Mouse (Mus musculus) heart, embryonic 14.5 days (tissue): Measurements from ENCODE around the gene Gm38392. TPM values are rescaled to one million over a fixed set of nuclear protein-coding genes. Genes with fewer than 3 reads are reported as not detected.
"Not testable (repeated sequence)": the region's sequence is repeated elsewhere in the genome, so short reads cannot be mapped to it uniquely, and the experiment has no call there.

Experiments
- ATAC-seq: fragments of 200-750 bp; cut with Nextera tagmentation; 2 replicates; pipeline ENCODE4 v1.8.0; 2017; ENCODE audit warnings: low read depth, moderate TSS enrichment; ENCODE audit not compliant: insufficient number of reproducible peaks, insufficient read depth, low FRiP score
- H3K27ac ChIP-seq, 2 experiments: fragments of 200-500 bp in 1 of 2; fragments of 300-500 bp in 1 of 2; sonication (generic) in 1 of 2; replicated peaks in 1 of 2; 2 replicates each; pipeline ENCODE4 v1.5.1; 2012 to 2014; ENCODE audit warnings: low read depth in 2 of 2, low read length in 2 of 2, control low read depth in 1 of 2, mild to moderate bottlenecking in 1 of 2, mixed read lengths in 1 of 2; ENCODE audit not compliant: control insufficient read depth in 1 of 2, insufficient read depth in 1 of 2
- H3K27me3 ChIP-seq: fragments of 300-500 bp; sonication (generic); 2 replicates; pipeline ENCODE4 v1.6.1; 2014; ENCODE audit warnings: mild to moderate bottlenecking, low read length, control low read depth; ENCODE audit not compliant: control insufficient read depth, insufficient read depth
- H3K36me3 ChIP-seq: fragments of 300-500 bp; sonication (generic); 2 replicates; pipeline ENCODE4 v1.6.1; 2014; ENCODE audit warnings: mild to moderate bottlenecking, control low read depth, low read length, mixed read lengths; ENCODE audit not compliant: control insufficient read depth, insufficient read depth
- H3K4me1 ChIP-seq, 2 experiments: fragments of 200-500 bp in 1 of 2; fragments of 300-500 bp in 1 of 2; sonication (generic) in 1 of 2; 2 replicates each; pipeline ENCODE4 v1.6.1; 2012 to 2014; ENCODE audit warnings: low read length in 2 of 2, control low read depth in 1 of 2, mixed read lengths in 1 of 2; ENCODE audit not compliant: control insufficient read depth in 2 of 2, insufficient read depth in 2 of 2
- H3K4me2 ChIP-seq: fragments of 300-500 bp; sonication (generic); 2 replicates; pipeline ENCODE4 v1.6.1; 2014; ENCODE audit warnings: mild to moderate bottlenecking, low read length
- H3K4me3 ChIP-seq, 2 experiments: fragments of 200-500 bp in 1 of 2; fragments of 300-500 bp in 1 of 2; sonication (generic) in 1 of 2; 2 replicates each; pipeline ENCODE4 v1.5.1; 2012 to 2014; ENCODE audit warnings: low read length in 2 of 2, mild to moderate bottlenecking in 2 of 2, control low read depth in 1 of 2, low read depth in 1 of 2, moderate library complexity in 1 of 2; ENCODE audit not compliant: control insufficient read depth in 1 of 2, insufficient read depth in 1 of 2
- H3K9ac ChIP-seq: fragments of 300-500 bp; sonication (generic); 2 replicates; pipeline ENCODE4 v1.6.1; 2014; ENCODE audit warnings: mild to moderate bottlenecking, low read length
- H3K9me3 ChIP-seq: fragments of 300-500 bp; sonication (generic); 2 replicates; pipeline ENCODE4 v1.6.1; 2016; ENCODE audit warnings: low read length, control low read depth; ENCODE audit not compliant: control insufficient read depth
- WGBS: fragments of 180-500 bp; shearing (Covaris S2); extraction: QIAGEN DNeasy Blood & Tissue Kit; methylation state at CpG from one replicate; pipeline ENCODE4 v1.1.7; 2014; 5-methylcytosine and 5-hydroxymethylcytosine counted together
- polyA plus RNA-seq: library from polyadenylated mRNA; unstranded; fragments of >200 nt; fragmentation: Nextera tagmentation; extraction: Ambion mirVana; gene quantifications from 2 replicates; pipeline ENCODE4 v1.2.1, GENCODE M21; 2014

Gene Gm38392
- polyA plus RNA-seq, 1 experiment from 2014 or later = not detected

DNA sequence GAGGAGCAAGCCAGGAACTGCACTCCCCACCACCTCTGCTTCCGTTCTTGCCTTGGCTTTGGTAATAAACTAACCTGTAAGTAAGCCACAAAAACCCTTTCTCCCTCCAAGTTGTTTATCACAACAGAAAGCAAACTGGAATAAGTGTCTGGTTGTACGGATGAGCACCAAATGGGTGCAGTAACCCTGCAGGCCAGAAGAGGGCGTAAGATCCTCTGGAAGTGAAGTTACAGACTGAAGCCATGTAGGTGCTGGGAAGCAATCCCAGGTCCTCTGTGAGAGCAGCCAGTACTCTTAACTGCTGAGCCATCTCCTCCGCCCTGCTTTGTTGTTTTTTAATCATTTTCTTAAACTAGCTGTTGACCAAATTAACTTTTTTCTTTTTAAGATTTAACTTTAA, 13.0 kb downstream of the Gm38392 start:
- no peak overlapping the region for H3K4me2 ChIP-seq
- 90% methylated on average over 4 of the region's 4 CpGs for WGBS
- H3K4me3 ChIP-seq = no peak overlapping the region
- H3K9me3 ChIP-seq = no peaks in the 10 kb centered on the region
- H3K4me1 ChIP-seq = no peaks in the 10 kb centered on the region
- no peaks in the 10 kb centered on the region for H3K36me3 ChIP-seq
- H3K27ac ChIP-seq = no peak overlapping the region
- no peaks in the 10 kb centered on the region for H3K27me3 ChIP-seq
- ATAC-seq = no peak
- no peak overlapping the region for H3K9ac ChIP-seq

DNA sequence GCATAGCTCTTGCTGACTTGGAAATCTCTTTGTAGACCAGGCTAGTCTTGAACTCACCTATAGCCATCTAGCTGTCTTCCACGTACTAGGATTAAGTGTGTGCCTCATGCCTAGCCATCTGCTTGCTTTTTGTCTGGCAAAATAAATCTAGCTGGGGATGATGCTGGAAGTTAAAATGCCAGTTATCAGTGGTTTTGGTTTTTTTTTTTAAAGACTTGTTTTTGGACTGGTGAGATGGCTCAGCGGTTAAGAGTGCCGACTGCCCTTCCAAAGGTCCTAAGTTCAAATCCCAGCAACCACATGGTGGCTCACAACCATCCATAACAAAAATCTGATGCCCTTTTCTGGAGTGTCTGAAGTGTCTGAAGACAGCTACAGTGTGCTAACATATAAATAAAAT, 15.2 kb downstream of the Gm38392 start:
- no peak overlapping the region for H3K4me3 ChIP-seq
- 89% methylated on average over 3 of the region's 3 CpGs for WGBS
- H3K36me3 ChIP-seq = no peaks in the 10 kb centered on the region
- no peak overlapping the region for H3K27ac ChIP-seq
- ATAC-seq = no peak
- H3K9ac ChIP-seq = no peak overlapping the region
- H3K9me3 ChIP-seq = no peaks in the 10 kb centered on the region
- no peaks in the 10 kb centered on the region for H3K4me1 ChIP-seq
- no peak overlapping the region for H3K4me2 ChIP-seq
- H3K27me3 ChIP-seq = no peaks in the 10 kb centered on the region

DNA sequence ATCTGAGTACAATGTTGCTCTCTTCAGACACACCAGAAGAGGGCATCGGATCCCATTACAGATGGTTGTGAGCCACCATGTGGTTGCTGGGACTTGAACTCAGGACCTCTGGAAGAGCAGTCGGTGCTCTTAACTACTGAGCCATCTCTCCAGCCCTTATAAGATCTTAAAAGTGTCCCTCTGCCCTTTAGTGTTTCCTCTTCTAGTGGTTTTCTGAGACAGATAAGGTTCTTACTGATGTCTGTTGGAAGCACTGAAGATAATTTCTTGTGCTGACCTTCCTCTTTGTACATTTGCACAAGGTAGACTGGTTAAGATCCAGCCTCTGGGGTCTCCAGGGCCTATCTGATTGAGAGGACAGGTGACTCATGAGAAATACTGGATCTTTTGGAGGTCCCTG, 15.7 kb downstream of the Gm38392 start:
- H3K4me1 ChIP-seq, H3K27me3 ChIP-seq, H3K27ac ChIP-seq, H3K4me3 ChIP-seq, ATAC-seq, H3K4me2 ChIP-seq, H3K36me3 ChIP-seq, H3K9ac ChIP-seq, H3K9me3 ChIP-seq: not testable (repeated sequence)
- WGBS = 84% methylated on average over 2 of the region's 2 CpGs

DNA sequence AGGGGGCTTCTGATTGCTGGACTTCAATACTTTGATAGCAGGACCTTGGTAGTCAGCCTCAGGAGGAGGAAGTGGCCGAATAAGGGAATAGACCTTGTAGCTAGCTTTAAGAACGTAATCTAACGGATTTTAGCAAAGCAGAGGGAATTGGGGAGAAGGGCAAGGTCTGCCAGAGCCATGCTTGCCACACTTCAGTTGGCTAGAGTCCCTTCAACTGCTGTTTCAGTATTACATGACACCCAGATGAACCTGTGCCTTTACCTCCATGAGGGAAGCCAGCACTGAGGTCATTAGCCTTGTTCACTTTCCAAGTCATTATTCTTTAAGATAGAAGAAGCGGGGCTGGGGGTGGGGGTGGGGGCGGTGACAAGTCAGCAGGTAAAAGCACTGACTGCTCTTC, 18.0 kb downstream of the Gm38392 start:
- Histone ChIP-seq H3K9me3 (no peaks in the 10 kb centered on the region), H3K9ac (no peak overlapping the region), H3K27ac (no peak overlapping the region), H3K4me3 (no peak overlapping the region), H3K27me3 (no peaks in the 10 kb centered on the region), H3K36me3 (no peaks in the 10 kb centered on the region), H3K4me2 (no peak overlapping the region), H3K4me1 (no peaks in the 10 kb centered on the region)
- 85% methylated on average over 5 of the region's 5 CpGs for WGBS
- ATAC-seq = no peak

DNA sequence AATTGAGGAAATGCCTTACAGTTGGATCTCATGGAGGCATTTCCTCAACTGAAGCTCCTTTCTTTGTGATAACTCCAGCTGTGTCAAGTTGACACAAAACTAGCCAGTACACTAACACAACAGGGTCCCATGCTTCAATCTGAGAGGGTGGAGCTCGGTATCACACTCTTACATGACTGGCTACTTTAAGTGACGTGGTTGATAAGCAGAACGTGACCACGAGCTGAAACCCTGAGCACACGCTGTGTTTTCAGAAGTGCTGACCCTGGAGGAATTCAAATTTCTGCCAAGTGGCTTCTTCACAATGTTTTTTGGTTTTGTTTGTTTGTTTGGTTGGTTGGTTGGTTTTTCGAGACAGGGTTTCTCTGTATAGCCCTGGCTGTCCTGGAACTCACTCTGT, 19.0 kb downstream of the Gm38392 start:
- H3K27me3 ChIP-seq, H3K4me2 ChIP-seq, H3K4me3 ChIP-seq, H3K9ac ChIP-seq, H3K36me3 ChIP-seq, H3K4me1 ChIP-seq, H3K9me3 ChIP-seq, ATAC-seq, H3K27ac ChIP-seq: not testable (repeated sequence)
- 51% methylated on average over 6 of the region's 6 CpGs for WGBS

DNA sequence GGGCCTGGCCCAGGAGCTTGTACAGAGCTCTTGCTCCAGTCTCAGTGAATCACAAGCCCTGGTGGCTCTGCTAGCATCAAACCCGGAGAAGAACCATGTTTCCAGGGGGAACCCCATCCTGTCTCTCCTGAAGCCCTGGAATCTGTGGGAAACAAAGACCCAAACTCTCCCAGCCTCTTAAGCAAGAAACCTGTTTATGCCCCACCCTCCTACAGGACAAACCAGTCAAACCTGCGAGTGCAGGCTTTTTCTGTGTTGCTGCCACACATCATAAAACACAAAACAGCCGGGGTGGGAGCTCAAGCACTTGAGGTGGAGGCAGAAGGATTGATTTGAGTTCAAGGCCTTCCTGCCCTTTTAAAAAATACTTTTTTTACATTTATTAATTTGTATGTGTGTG, 24.7 kb downstream of the Gm38392 start:
- Histone ChIP-seq H3K4me2 (no peak overlapping the region), H3K9ac (no peak overlapping the region), H3K4me1 (no peaks in the 10 kb centered on the region), H3K27me3 (no peaks in the 10 kb centered on the region; the same call in 1 of the 2 replicates), H3K36me3 (no peaks in the 10 kb centered on the region), H3K9me3 (no peaks in the 10 kb centered on the region), H3K4me3 (no peak overlapping the region), H3K27ac (no peak overlapping the region)
- WGBS = 70% methylated on average over 3 of the region's 3 CpGs
- ATAC-seq = no peak

DNA sequence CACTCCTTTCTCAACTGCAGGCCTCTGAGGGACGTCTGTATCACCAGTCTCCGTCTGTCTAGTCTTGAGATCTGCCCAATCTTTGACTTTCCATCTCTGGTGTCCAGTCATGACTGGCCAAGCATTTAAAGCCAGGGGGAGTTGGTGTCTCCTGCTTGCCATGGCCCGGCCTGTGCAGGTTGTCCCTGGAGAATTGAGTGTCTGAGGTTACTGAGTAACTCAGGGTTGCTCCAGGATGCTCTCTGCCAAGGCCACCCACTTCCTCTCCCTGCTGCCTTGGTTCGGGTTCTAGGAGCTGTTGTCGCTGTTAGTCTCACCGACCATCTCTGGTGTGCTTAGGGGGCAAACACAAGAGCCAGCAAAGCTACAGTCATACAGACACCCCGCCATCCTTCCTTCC, 30.6 kb downstream of the Gm38392 start:
- peaks cover 48% of the 10 kb centered on the region for H3K27me3 ChIP-seq
- no peaks in the 10 kb centered on the region for H3K9me3 ChIP-seq
- peaks cover 0 to 3% of the 10 kb centered on the region in 2 experiments; a peak in 2 of 4 replicates for H3K4me1 ChIP-seq
- 53% methylated on average over 7 of the region's 7 CpGs for WGBS
- H3K4me3 ChIP-seq = no peak overlapping the region
- 0 out of 2 replicates have a peak, but pooled peaks have one; percentile 8 for ATAC-seq
- H3K4me2 ChIP-seq = no peak overlapping the region
- no peaks in the 10 kb centered on the region for H3K36me3 ChIP-seq
- H3K27ac ChIP-seq = no peak overlapping the region
- H3K9ac ChIP-seq = no peak overlapping the region

DNA sequence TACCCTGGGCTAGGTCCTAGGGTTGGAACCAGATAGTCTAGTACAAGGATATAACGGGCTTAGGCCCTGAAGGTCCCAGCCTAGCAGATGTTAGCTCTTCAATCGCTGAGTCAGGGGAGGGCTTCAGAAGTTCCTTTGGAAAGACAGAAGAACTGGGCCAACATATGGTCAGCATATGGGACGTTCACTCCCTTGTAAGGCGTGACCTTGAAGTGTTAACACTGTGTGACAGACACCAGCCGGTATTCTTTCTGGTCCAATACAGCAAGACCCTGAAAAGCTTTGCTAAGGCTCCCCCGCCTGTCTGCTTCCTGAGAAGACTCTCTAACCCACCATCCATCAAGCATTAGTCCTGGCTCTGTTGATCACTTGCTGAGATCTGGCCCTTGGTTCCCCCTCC, 31.1 kb downstream of the Gm38392 start:
- Histone ChIP-seq H3K9me3 (no peaks in the 10 kb centered on the region), H3K4me1 (peaks cover 0 to 3% of the 10 kb centered on the region in 2 experiments; a peak in 2 of 4 replicates), H3K4me2 (no peak overlapping the region), H3K27me3 (peaks cover 48% of the 10 kb centered on the region), H3K4me3 (no peak overlapping the region), H3K9ac (no peak overlapping the region), H3K36me3 (no peaks in the 10 kb centered on the region), H3K27ac (no peak overlapping the region)
- peak; percentile 27; the same call in 1 of the 2 replicates for ATAC-seq
- 39% methylated on average over 6 of the region's 6 CpGs for WGBS
